Comparison of ENCODE assay signal across 8 mouse cellular contexts in genomic region chr4:140246180-140247005, GRCm38 (mm10). TPM values are rescaled to one million over a fixed set of nuclear protein-coding genes. Genes with fewer than 3 reads are reported as not detected.
DNase-seq lines count a peak whose midpoint lies in the region; ATAC-seq and TF ChIP-seq lines count a peak whose summit lies in the region.
"Had no signal": no experiment of that assay in that cellular context is flagged by ENCODE, and none has a peak within 500 bp of the region (broad histone marks: within the 10 kb centered on the region; RNA-seq: fewer than 3 reads in every experiment).

Igsf21 (minus strand) TSS chr4:140246784.

- peak; percentile 69 for ATAC-seq in lung, embryonic 14.5 days (ENCODE audit: insufficient read depth)
- no peak for ATAC-seq in lung, postnatal 0 days
- ATAC-seq in hindbrain, embryonic 12.5 days (ENCODE audit: low FRiP score), result peak; percentile 78
- ATAC-seq in stomach, embryonic 15.5 days (ENCODE audit: insufficient read depth, low FRiP score, low read depth), result no peak

- no peak for TF ChIP-seq CTCF in lung, embryonic 14.5 days (IDR thresholded peaks at IDR 0.05; ENCODE audit: low read depth)
- TF ChIP-seq CTCF in lung, postnatal 0 days (IDR thresholded peaks at IDR 0.05), result no peak
- TF ChIP-seq CTCF in cortical plate, adult 2 months (IDR thresholded peaks at IDR 0.05; ENCODE audit: extremely low read depth, insufficient read depth, low read length), result no peak

- peaks cover 78% of the 10 kb centered on the region for H3K27me3 ChIP-seq in lung, embryonic 14.5 days (ENCODE audit: insufficient read depth, low read length)
- H3K27me3 ChIP-seq in lung, postnatal 0 days (replicated peaks; ENCODE audit: insufficient read depth, low read length), result peaks cover 63% of the 10 kb centered on the region
- peaks cover 87% of the 10 kb centered on the region for H3K27me3 ChIP-seq in hindbrain, embryonic 12.5 days
- H3K27me3 ChIP-seq in stomach, embryonic 15.5 days (replicated peaks), result peaks cover 78% of the 10 kb centered on the region

- H3K27ac ChIP-seq in lung, embryonic 14.5 days (ENCODE audit: low read depth), result no peak within 1 kb of the TSS
- H3K27ac ChIP-seq in lung, postnatal 0 days (ENCODE audit: low read length), result no peak within 1 kb of the TSS
- H3K27ac ChIP-seq in cortical plate, adult 2 months (ENCODE audit: insufficient read depth, low read length), result peak within 1 kb of the TSS; percentile 62
- H3K27ac ChIP-seq in hindbrain, embryonic 12.5 days, result peak within 1 kb of the TSS; percentile 56
- no peak within 1 kb of the TSS for H3K27ac ChIP-seq in stomach, embryonic 15.5 days

- no peak within 1 kb of the TSS; the same call in 1 of the 2 replicates for H3K9ac ChIP-seq in lung, embryonic 14.5 days
- H3K9ac ChIP-seq in lung, postnatal 0 days (replicated peaks; ENCODE audit: low read depth), result no peak within 1 kb of the TSS
- H3K9ac ChIP-seq in hindbrain, embryonic 12.5 days, result peak within 1 kb of the TSS; percentile 74
- H3K9ac ChIP-seq in stomach, embryonic 15.5 days, result no peak within 1 kb of the TSS

- peak; percentile 60 for DNase-seq in lung, embryonic 14.5 days
- no peak for DNase-seq in lung, postnatal 0 days (ENCODE audit: low spot score)
- peak; percentile 12 for DNase-seq in liver
- DNase-seq in thymus, postnatal 10 days (ENCODE audit: low spot score in 2 of 2), result no peak

- WGBS in lung, embryonic 14.5 days, result under 1% methylated on average over 69 of the region's 90 CpGs
- under 1% methylated on average over 62 of the region's 90 CpGs for WGBS in lung, postnatal 0 days
- WGBS in hindbrain, embryonic 12.5 days, result under 1% methylated on average over 77 of the region's 90 CpGs
- WGBS in stomach, embryonic 15.5 days, result under 1% methylated on average over 78 of the region's 90 CpGs

- H3K4me1 ChIP-seq in lung, embryonic 14.5 days (ENCODE audit: insufficient read depth), result no peaks in the 10 kb centered on the region
- no peaks in the 10 kb centered on the region for H3K4me1 ChIP-seq in lung, postnatal 0 days (ENCODE audit: insufficient read depth, low read depth, low read length)
- no peaks in the 10 kb centered on the region for H3K4me1 ChIP-seq in cortical plate, adult 2 months (ENCODE audit: control insufficient read depth, insufficient read depth, low read length)
- peaks cover 50% of the 10 kb centered on the region for H3K4me1 ChIP-seq in hindbrain, embryonic 12.5 days
- peaks cover 6% of the 10 kb centered on the region for H3K4me1 ChIP-seq in stomach, embryonic 15.5 days
- H3K4me1 ChIP-seq: megakaryocyte, embryonic 14.5 days had no signal

- H3K36me3 ChIP-seq in lung, embryonic 14.5 days (ENCODE audit: insufficient read depth), result no peaks in the 10 kb centered on the region
- no peaks in the 10 kb centered on the region for H3K36me3 ChIP-seq in lung, postnatal 0 days (ENCODE audit: insufficient read depth, low read length)
- H3K36me3 ChIP-seq in hindbrain, embryonic 12.5 days, result no peaks in the 10 kb centered on the region
- no peaks in the 10 kb centered on the region for H3K36me3 ChIP-seq in stomach, embryonic 15.5 days

- no peaks in the 10 kb centered on the region for H3K9me3 ChIP-seq in lung, embryonic 14.5 days (ENCODE audit: low read depth, low read length)
- no peaks in the 10 kb centered on the region for H3K9me3 ChIP-seq in lung, postnatal 0 days (ENCODE audit: low read length)
- H3K9me3 ChIP-seq in hindbrain, embryonic 12.5 days (replicated peaks), result no peaks in the 10 kb centered on the region
- H3K9me3 ChIP-seq in stomach, embryonic 15.5 days, result no peaks in the 10 kb centered on the region
- H3K9me3 ChIP-seq: megakaryocyte, embryonic 14.5 days had no signal

- H3K4me3 ChIP-seq in lung, embryonic 14.5 days (ENCODE audit: low read depth, low read length), result peak within 1 kb of the TSS; percentile 20
- H3K4me3 ChIP-seq in lung, postnatal 0 days (ENCODE audit: low read depth, low read length), result no peak within 1 kb of the TSS
- H3K4me3 ChIP-seq in cortical plate, adult 2 months (ENCODE audit: insufficient read depth, low read length), result peak within 1 kb of the TSS; percentile 59
- H3K4me3 ChIP-seq in hindbrain, embryonic 12.5 days, result peak within 1 kb of the TSS; percentile 51
- peak within 1 kb of the TSS; percentile 27 for H3K4me3 ChIP-seq in stomach, embryonic 15.5 days (replicated peaks)
- H3K4me3 ChIP-seq: megakaryocyte, embryonic 14.5 days had no signal

- TF ChIP-seq EP300 in lung, postnatal 0 days (IDR thresholded peaks at IDR 0.05), result no peak

- TF ChIP-seq POLR2A in cortical plate, adult 2 months (IDR thresholded peaks at IDR 0.05; ENCODE audit: extremely low read depth, insufficient read depth, low read length), result no peak

- peak within 1 kb of the TSS; percentile 47 for H3K4me2 ChIP-seq in lung, embryonic 14.5 days
- no peak within 1 kb of the TSS for H3K4me2 ChIP-seq in lung, postnatal 0 days (replicated peaks; ENCODE audit: low read depth, low read length)
- peak within 1 kb of the TSS; percentile 90 for H3K4me2 ChIP-seq in hindbrain, embryonic 12.5 days (replicated peaks)
- peak within 1 kb of the TSS; percentile 51 for H3K4me2 ChIP-seq in stomach, embryonic 15.5 days

RNA-seq across cellular contexts. Expression of gene Igsf21, which starts in this region (rescaled TPM):
- not detected in 2 replicates for polyA plus RNA-seq in lung, embryonic 14.5 days (2014; fragmentation: Nextera tagmentation; extraction: Ambion mirVana)
- polyA plus RNA-seq in lung, postnatal 0 days (2015; fragmentation: Nextera tagmentation; extraction: Ambion mirVana), result 0.13 and 0.26 TPM in 2 replicates
- polyA plus RNA-seq in cortical plate, adult 2 months (2012; rRNA removed), result 39.2 and 42.0 TPM in 2 replicates
- polyA plus RNA-seq in hindbrain, embryonic 12.5 days (2016; fragmentation: Nextera tagmentation; extraction: Ambion mirVana), result 14.7 and 15.0 TPM in 2 replicates
- polyA plus RNA-seq in stomach, embryonic 15.5 days (2015; fragmentation: Nextera tagmentation; extraction: Ambion mirVana), result 1.4 and 1.8 TPM in 2 replicates

Comparison
In these comparisons a context has a peak if more than half of its experiments do, and no peak if none do; other contexts are left out.
1. Peak in DNase-seq, ATAC-seq, H3K4me3 ChIP-seq and H3K4me2 ChIP-seq in lung, embryonic 14.5 days; RNA of the gene not detected or under 1 TPM.
2. H3K27ac ChIP-seq: peak in cortical plate, adult 2 months (single experiment) and hindbrain, embryonic 12.5 days (single experiment); none in lung, embryonic 14.5 days (single experiment), lung, postnatal 0 days (single experiment) and stomach, embryonic 15.5 days (single experiment).